Mouse (Mus musculus) spleen, adult 2 months (tissue): ENCODE measurements around the gene Fyttd1.

Source experiments
- CTCF ChIP-seq: fragments of 200-500 bp; IDR thresholded peaks from 2 replicates; pipeline ENCODE4 v1.5.1; 2011; ENCODE audit warnings: mild to moderate bottlenecking, inconsistent platforms; ENCODE audit not compliant: insufficient read depth, insufficient read length, insufficient replicate concordance; ENCODE audit errors: extremely low read depth
- POLR2A ChIP-seq: fragments of 200-500 bp; IDR thresholded peaks from 2 replicates; pipeline ENCODE4 v1.6.1; 2011; ENCODE audit warnings: low read depth, low read length, inconsistent platforms

- TF ChIP-seq CTCF, result no peak
- TF ChIP-seq POLR2A, result no peak
Measured at GRCm38 (mm10) chr16:32878972-32879926, 1.9 kb downstream of the Fyttd1 start.
